Mouse (Mus musculus): ENCODE measurements around the gene Ascl5.

DNA sequence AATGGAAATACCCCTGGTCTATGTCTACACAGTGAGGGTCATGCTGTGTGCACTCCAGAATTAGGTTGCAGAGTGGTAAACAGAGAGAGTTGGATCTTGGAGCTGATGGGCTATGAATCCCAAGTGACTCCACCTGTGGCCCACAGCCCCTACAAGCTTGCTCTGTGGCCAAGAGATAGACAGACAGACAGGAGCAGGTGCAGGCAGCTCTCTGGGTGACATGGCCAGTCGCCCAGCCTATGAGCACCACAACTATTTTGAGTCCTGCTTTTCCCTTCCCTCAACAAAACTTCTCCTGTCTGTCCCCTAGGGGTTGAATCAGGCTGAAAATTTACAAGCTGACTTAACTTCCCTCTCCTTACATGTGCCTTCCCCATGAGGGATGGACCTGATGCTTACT, 16.0 kb downstream of the Ascl5 start:
- TF ChIP-seq CHD2 (IDR thresholded peaks at IDR 0.05; ENCODE audit: low read depth, low read length) = no peak
- no peak for TF ChIP-seq ZNF384 (IDR thresholded peaks at IDR 0.05; ENCODE audit: low read depth, low read length)
- TF ChIP-seq ZC3H11A (IDR thresholded peaks at IDR 0.05; ENCODE audit: borderline replicate concordance, low read depth, low read length) = no peak
